Mouse (Mus musculus): Measurements from ENCODE around the gene Rtp2.

Gene Rtp2

GRCm38 (mm10) chr16:23890151-23890550 is 42.0 kb downstream of the Rtp2 start:
- DNase-seq (ENCODE audit: low read depth): no peak

GRCm38 (mm10) chr16:23887910-23888579 is 44.1 kb downstream of the Rtp2 start:
- DNase-seq (ENCODE audit: low read depth): no peak

GRCm38 (mm10) chr16:23885098-23885497 is 47.1 kb downstream of the Rtp2 start:
- no peak for DNase-seq (ENCODE audit: low read depth)

All from fibroblast of lung, adult 2 months (primary cell).